Mouse (Mus musculus): ENCODE results near the gene Apoo. TPM values are rescaled to one million over a fixed set of nuclear protein-coding genes. Genes with fewer than 3 reads are reported as not detected.

Apoo gene
- total RNA-seq, 2 experiments from 2014 or later = 182 to 183 TPM

Small RNA genes lying within 50 kb of the gene (microRNA-seq; reads per million reads assigned to microRNA genes)
- 0 reads per million in 2 experiments for gene Gm44477

Other genes with a start within 250 kb of the Apoo start
- gene Zfx, start 243.4 kb upstream of the Apoo start, total RNA-seq (2021) = 10 to 100 TPM; 14.5 to 21.3 TPM
- gene Eif2s3x, start 154.3 kb upstream of the Apoo start, total RNA-seq (2021) = 100 to 1,000 TPM in 1 of 2 experiments, 10 to 100 TPM in 1; 78.3 to 120 TPM
- 1 to 10 TPM; 4.7 to 5.7 TPM for gene Klhl15, start 132.5 kb upstream of the Apoo start, total RNA-seq (2021)
- not detected for gene Fam90a1b, start 340 bp upstream of the Apoo start, total RNA-seq (2021)
- gene Maged1, start 175.0 kb downstream of the Apoo start, total RNA-seq (2021) = 10 to 100 TPM; 24.2 to 24.8 TPM

Measured in gastrocnemius, postnatal 36 days (tissue).